Mouse (Mus musculus): ENCODE measurements around the gene Podxl2. TPM values are rescaled to one million over a fixed set of nuclear protein-coding genes. Genes with fewer than 3 reads are reported as not detected.

The Podxl2 gene
- total RNA-seq, 1 experiment from 2014 or later: 2.5 TPM

GRCm38 (mm10) chr6:88821901-88822300 is 52.9 kb downstream of the Podxl2 start:
- ATAC-seq (replicated peaks in 1 of 2; ENCODE audit: insufficient read depth in 1 of 2, low FRiP score in 2 of 2, low TSS enrichment in 1 of 2, low read depth in 1 of 2, poor library complexity in 2 of 2, severe bottlenecking in 2 of 2): no peak

DNA sequence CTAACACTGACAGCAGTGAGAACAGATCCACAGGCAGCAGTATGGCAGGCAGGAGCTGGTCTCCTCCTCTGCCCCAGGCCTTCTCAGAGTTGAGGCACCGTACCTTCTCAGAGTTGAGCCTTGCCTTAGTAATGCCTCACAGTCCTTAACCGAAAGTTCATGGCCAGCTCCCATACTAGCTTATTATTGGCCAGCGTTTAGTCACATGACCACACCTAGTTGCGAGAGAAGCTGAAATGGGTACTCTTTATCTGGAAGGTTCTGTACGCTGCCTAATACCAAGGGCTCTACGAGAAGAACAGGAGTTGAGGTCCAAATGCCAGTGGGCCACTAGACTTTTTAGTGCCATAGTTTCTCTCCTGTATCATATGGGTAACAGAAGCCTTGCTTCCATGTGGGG is 53.5 kb downstream of the Podxl2 start:
- no peak for ATAC-seq (replicated peaks in 1 of 2; ENCODE audit: insufficient read depth in 1 of 2, low FRiP score in 2 of 2, low TSS enrichment in 1 of 2, low read depth in 1 of 2, poor library complexity in 2 of 2, severe bottlenecking in 2 of 2)

DNA sequence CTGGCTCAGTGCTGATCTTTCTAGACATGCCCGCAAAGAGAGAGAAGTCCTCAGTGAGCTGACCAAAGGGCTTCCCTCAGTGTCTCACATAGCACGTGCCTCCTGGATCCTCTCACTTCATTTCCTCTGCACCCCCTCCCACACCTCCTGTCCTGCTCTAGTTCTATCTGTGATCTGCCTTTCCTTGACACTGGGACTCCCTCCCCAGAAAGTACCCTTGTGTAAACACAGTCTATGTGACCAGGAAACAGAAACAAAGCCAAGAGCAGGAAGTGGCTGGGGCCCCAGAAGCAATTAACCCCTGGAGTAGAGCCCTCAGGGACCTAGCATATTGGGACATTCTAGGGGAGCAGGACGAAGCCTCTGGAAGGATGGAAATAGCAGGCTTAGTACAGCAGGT is 54.0 kb downstream of the Podxl2 start:
- peak; percentile 30 to 33; a peak in 2 of 4 replicates for ATAC-seq (replicated peaks in 1 of 2; ENCODE audit: insufficient read depth in 1 of 2, low FRiP score in 2 of 2, low TSS enrichment in 1 of 2, low read depth in 1 of 2, poor library complexity in 2 of 2, severe bottlenecking in 2 of 2)

DNA sequence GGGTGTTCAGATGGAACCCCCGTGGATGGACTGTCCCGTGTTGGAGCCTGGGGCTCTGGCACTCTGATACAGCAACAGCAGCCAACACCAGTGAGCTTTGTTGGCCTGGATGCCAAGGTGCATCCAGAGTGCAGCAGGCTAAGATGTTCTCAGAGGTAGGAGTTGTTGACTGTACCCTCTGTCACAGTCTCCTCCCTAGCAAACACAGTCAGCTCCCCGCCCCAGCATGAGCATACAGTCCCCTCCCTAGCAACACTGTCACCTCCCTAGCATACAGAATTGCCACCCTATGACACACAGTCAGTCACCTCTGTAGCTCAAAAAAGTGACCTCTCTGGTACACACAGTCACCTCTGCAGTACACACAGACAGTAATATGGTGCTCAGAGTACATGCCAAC is 57.9 kb downstream of the Podxl2 start:
- no peak for ATAC-seq (replicated peaks in 1 of 2; ENCODE audit: insufficient read depth in 1 of 2, low FRiP score in 2 of 2, low TSS enrichment in 1 of 2, low read depth in 1 of 2, poor library complexity in 2 of 2, severe bottlenecking in 2 of 2)

- ATAC-seq (replicated peaks in 1 of 2; ENCODE audit: insufficient read depth in 1 of 2, low FRiP score in 2 of 2, low TSS enrichment in 1 of 2, low read depth in 1 of 2, poor library complexity in 2 of 2, severe bottlenecking in 2 of 2): no peak
These were observed 59.4 kb downstream of the Podxl2 start for GRCm38 (mm10) chr6:88815489-88815888.

DNA sequence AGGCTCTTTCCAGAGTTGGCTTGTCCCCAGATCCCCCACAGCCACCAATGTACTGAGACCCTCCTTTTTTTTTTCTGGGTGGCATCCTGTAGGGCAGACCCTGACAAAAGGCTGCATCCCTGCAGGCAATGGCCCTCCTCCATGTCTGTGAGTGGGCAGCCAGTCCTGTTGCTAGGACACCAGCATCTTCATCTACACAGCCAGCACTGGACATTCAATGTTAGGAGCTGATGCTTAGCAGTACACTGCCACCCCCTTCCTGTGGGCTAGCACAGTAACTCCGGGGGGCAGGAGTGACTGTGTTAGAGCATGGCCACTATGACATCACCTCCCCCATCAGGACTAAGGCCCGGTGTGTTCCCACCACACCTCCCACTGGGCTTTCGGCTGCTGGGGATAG is 59.8 kb downstream of the Podxl2 start:
- no peak for ATAC-seq (replicated peaks in 1 of 2; ENCODE audit: insufficient read depth in 1 of 2, low FRiP score in 2 of 2, low TSS enrichment in 1 of 2, low read depth in 1 of 2, poor library complexity in 2 of 2, severe bottlenecking in 2 of 2)

- ATAC-seq (replicated peaks in 1 of 2; ENCODE audit: insufficient read depth in 1 of 2, low FRiP score in 2 of 2, low TSS enrichment in 1 of 2, low read depth in 1 of 2, poor library complexity in 2 of 2, severe bottlenecking in 2 of 2): no peak
These were observed 61.0 kb downstream of the Podxl2 start for GRCm38 (mm10) chr6:88813832-88814231.

GRCm38 (mm10) chr6:88812886-88813285 is 62.0 kb downstream of the Podxl2 start:
- ATAC-seq (replicated peaks in 1 of 2; ENCODE audit: insufficient read depth in 1 of 2, low FRiP score in 2 of 2, low TSS enrichment in 1 of 2, low read depth in 1 of 2, poor library complexity in 2 of 2, severe bottlenecking in 2 of 2): peak in 1 of 2 experiments; percentile 63; a peak in 1 of 4 replicates

DNA sequence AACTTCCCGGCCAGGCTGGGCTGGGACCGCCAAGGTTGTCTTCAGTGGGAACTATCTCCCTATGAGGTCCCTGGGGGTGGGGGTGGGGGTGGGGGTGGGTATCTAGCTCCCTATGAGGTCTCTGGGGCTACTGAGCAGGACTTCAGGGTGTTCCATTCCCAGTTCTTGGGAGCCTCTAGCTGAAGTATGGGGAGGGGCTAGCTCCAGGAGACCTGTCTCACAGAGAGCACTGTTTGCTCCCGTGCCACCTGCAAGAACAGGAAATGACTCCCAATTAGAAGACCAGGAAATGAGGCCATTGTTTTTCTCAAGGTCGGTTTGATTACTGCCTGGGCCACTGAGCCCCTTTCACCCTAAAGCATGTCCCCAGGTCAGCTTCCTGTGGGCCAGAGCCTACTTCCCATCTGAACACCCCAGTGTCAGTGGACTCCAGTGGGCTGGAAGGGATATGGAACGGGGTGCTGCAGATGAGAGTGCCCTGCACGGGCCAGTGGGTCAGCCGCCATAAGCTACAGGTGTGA is 62.9 kb downstream of the Podxl2 start:
- no peak for ATAC-seq (replicated peaks in 1 of 2; ENCODE audit: insufficient read depth in 1 of 2, low FRiP score in 2 of 2, low TSS enrichment in 1 of 2, low read depth in 1 of 2, poor library complexity in 2 of 2, severe bottlenecking in 2 of 2)

- ATAC-seq (replicated peaks in 1 of 2; ENCODE audit: insufficient read depth in 1 of 2, low FRiP score in 2 of 2, low TSS enrichment in 1 of 2, low read depth in 1 of 2, poor library complexity in 2 of 2, severe bottlenecking in 2 of 2): 0 out of 4 replicates have a peak, but pooled peaks of 1 of the 2 experiments have one; percentile 51
These were observed 63.4 kb downstream of the Podxl2 start for GRCm38 (mm10) chr6:88811396-88811795.

DNA sequence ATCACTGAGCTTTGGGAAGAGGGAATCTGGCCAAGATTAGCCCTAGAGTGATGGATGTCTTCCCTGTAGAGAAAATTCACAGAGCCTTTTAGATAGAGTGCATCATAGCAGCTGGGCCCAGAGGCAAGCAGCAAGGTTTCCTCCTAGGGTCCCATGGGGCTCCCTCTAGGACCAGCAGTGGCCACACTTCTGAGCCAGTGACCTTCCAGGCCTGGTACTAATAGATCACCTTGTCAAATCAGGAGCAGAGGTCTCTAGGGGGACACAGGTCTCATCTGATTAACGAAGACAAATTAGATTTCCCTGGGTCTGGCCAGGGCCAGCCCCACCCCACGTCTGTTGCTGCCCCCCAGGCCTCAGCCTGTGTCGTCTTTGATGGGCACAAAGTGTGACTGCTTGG is 64.6 kb downstream of the Podxl2 start:
- no peak for ATAC-seq (replicated peaks in 1 of 2; ENCODE audit: insufficient read depth in 1 of 2, low FRiP score in 2 of 2, low TSS enrichment in 1 of 2, low read depth in 1 of 2, poor library complexity in 2 of 2, severe bottlenecking in 2 of 2)

DNA sequence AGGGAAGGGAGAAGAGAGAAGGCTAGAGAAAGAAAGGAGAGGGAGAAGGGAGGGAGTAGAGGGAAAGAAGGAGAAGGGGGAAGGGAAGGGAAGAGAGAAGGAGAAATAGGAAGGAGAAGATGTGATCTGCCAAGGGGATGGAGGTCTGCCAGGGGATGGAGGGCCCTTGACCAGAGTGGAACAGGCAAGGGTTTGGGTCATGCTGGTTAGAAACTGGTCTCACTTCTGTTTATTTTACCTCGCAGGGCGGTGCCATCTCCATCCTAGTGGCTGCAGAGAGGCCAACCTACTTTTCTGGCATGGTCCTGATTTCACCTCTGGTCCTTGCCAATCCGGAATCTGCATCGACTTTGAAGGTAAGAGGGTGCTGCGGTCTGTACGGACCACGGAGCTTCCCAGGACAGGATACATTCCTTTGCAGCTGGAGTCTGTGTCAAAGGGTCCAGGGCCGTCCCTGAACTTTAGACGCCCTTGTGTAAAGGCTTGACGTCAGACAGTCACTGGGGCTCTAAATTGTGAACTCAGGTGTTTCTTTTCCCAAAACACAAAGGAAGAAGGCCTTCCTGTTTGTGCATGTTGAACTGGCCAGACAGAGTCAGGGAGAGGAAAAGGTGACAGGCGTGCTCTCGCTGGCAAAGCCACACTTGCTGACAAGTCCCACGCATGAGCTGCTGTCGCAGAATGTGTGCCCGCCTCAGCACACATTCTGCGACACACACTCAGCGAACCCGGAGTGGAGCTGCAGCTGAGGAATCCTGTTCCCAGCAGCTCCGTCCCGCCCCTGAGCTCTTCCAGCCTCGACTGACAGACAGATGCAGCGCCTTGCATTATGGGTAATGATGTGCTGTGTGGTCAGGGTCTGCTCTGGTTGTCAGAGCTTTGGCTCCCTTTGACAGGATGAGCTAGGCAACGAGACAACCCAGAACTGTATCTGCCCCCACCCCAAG is 65.5 kb downstream of the Podxl2 start:
- ATAC-seq (replicated peaks in 1 of 2; ENCODE audit: insufficient read depth in 1 of 2, low FRiP score in 2 of 2, low TSS enrichment in 1 of 2, low read depth in 1 of 2, poor library complexity in 2 of 2, severe bottlenecking in 2 of 2): no peak

- no peak for ATAC-seq (replicated peaks in 1 of 2; ENCODE audit: insufficient read depth in 1 of 2, low FRiP score in 2 of 2, low TSS enrichment in 1 of 2, low read depth in 1 of 2, poor library complexity in 2 of 2, severe bottlenecking in 2 of 2)
These were observed 69.8 kb downstream of the Podxl2 start for GRCm38 (mm10) chr6:88804966-88805577.

DNA sequence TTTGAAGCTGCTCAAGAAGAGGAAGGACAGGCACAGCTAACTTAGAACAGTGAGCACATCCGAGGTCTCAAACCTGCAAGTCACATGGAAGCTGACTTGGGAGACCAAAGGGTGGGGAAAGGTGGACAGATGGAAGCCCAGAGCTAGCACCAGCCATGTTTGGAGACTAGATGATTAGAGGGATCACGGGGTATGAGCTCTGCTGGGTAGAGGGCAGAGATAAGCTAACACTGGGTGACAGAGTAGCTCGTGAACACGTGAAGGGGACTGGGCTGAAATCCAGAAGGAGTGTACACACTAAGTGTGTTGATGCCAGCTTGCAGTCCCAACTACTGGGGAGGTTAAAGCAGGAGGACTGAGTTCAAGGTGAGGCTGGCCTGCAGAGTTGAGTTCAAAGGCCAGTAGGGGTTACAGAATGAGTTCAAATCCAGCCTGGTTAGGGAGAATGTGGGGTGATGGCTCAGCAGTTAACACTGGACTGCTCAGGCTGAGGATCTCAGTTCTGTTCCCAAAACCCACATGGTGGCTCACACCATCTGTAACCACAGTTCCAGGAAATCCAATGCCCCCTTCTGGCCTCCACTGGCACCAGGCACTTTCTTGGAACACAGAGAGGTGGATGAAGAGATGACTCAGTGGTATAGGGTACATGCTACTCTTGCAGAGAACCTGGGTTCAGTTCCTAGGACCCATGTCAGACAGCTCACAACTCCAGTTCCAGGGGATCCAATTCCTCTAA is 70.7 kb downstream of the Podxl2 start:
- no peak for ATAC-seq (replicated peaks in 1 of 2; ENCODE audit: insufficient read depth in 1 of 2, low FRiP score in 2 of 2, low TSS enrichment in 1 of 2, low read depth in 1 of 2, poor library complexity in 2 of 2, severe bottlenecking in 2 of 2)

- ATAC-seq (replicated peaks in 1 of 2; ENCODE audit: insufficient read depth in 1 of 2, low FRiP score in 2 of 2, low TSS enrichment in 1 of 2, low read depth in 1 of 2, poor library complexity in 2 of 2, severe bottlenecking in 2 of 2): no peak
These were observed 71.8 kb downstream of the Podxl2 start for GRCm38 (mm10) chr6:88803051-88803450.

GRCm38 (mm10) chr6:88800735-88801134 is 74.1 kb downstream of the Podxl2 start:
- no peak for ATAC-seq (replicated peaks in 1 of 2; ENCODE audit: insufficient read depth in 1 of 2, low FRiP score in 2 of 2, low TSS enrichment in 1 of 2, low read depth in 1 of 2, poor library complexity in 2 of 2, severe bottlenecking in 2 of 2)

DNA sequence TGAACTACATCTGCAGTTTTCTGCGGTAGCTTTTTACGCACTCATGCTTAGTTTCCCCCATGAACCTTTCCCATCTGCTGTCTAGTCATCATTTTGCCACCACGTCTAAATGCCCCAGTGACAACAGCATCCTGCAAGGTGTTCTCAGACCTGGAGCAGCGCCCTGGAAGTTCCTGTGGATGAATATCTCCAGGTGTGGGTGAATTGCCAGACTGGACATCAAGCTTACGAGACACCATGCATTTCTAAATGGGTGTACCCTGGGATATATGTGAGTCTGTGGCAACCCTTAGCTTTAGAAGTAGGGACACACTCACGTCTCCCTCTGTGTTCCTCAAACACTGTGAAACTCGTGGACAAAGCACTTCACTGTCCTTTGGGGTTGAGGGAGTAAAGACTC is 74.7 kb downstream of the Podxl2 start:
- no peak for ATAC-seq (replicated peaks in 1 of 2; ENCODE audit: insufficient read depth in 1 of 2, low FRiP score in 2 of 2, low TSS enrichment in 1 of 2, low read depth in 1 of 2, poor library complexity in 2 of 2, severe bottlenecking in 2 of 2)

DNA sequence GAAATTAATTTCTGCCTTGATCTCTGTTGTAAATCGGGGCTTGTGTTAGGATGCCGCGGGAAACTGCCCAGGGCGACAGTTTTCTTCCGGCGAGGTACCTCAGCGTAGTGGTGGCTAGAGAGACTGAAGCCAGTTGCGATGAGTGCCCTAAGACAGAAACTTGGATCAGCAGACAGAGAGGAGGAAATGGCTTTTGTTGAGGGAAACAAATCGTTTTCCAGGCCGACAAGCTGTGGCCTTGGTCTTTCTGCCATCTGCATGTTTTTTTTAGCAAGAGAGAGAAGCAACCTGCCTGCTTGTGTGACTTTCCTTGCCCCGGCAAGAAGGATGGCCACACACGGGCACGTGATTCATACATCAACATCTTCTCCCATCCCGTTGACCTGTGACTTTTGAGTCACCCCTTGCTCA is 80.3 kb downstream of the Podxl2 start:
- ATAC-seq (replicated peaks in 1 of 2; ENCODE audit: insufficient read depth in 1 of 2, low FRiP score in 2 of 2, low TSS enrichment in 1 of 2, low read depth in 1 of 2, poor library complexity in 2 of 2, severe bottlenecking in 2 of 2): no peak

All from hematopoietic stem cell, adult 5-6 weeks (primary cell).